Mouse (Mus musculus): ENCODE results near the gene Acat2. TPM values are rescaled to one million over a fixed set of nuclear protein-coding genes. Genes with fewer than 3 reads are reported as not detected.

The Acat2 gene
- 36.6 and 45.0 TPM in 2 replicates for polyA plus RNA-seq (2021; fragmentation: Nextera tagmentation)
- long read RNA-seq, experiment 1, transcript Acat2-201 (9 exons, 2,250 nt), result major isoform, 59 of 96 reads
- long read RNA-seq, experiment 1, transcript Acat2-203 (8 exons, 1,800 nt), result minor isoform, 22 of 96 reads
- long read RNA-seq, experiment 1, partial matches to known transcripts, result 14 of 96 reads
- long read RNA-seq, experiment 1, other reads (novel, unspliced or antisense), result 1 of 96 reads
- long read RNA-seq, experiment 2, transcript Acat2-201 (9 exons, 2,250 nt), result major isoform, 259 of 344 reads
- long read RNA-seq, experiment 2, transcript Acat2-203 (8 exons, 1,800 nt), result minor isoform, 73 of 344 reads
- long read RNA-seq, experiment 2, partial matches to known transcripts, result 4 of 344 reads
- long read RNA-seq, experiment 2, other reads (novel, unspliced or antisense), result 5 of 344 reads

DNA sequence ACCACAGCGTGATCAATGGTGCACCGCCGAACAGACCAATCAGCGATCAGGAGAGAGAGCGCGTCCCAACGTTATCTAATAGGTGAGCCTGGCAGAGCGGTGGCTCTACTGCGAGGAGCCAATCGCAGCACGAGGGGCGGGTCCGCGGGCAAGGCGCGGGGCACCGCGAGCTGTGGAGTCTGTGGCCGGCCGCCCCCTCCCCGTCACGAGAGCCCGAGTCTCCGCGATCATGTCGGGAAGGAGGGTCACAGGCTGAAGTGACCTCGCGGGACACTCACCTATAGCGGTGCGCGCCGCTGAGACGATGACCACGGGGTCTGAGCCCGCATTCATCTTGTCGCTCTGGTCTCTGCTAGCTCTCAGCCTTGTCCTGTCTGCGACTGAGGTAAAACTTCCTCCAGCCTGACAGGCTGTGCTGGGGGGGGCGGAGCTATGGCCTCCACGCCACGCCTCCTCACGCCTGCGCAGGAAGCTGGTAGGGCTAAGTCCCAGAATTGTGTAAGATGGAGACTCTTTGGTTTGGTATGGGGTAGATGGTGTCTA is at the start of gene Acat2:
Gene Acat2, minus strand, starts transcription at position 417 of the 543 bp plus-strand sequence.

DNA sequence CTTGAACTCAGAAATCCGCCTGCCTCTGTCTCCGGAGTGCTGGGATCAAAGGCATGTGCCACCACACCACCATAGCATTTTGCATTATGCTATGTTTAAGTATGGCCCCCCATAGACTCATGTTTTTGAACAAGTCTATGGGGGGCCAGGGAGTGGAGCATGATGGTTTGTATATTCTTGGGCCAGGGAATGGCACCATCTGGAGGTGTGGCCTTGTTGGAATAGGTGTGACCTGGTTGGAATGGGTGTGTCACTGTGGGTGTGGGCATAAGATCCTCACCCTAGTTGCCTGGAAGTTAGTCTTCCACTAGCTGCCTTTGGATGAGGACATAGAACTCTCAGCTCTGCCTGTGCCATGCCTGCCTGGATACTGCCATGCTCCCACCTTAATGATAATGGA is 46.0 kb upstream of the Acat2 start, which contains the start of gene Sod2:
Gene Sod2, plus strand, starts transcription at position 301 of the 400 bp plus-strand sequence.

DNA sequence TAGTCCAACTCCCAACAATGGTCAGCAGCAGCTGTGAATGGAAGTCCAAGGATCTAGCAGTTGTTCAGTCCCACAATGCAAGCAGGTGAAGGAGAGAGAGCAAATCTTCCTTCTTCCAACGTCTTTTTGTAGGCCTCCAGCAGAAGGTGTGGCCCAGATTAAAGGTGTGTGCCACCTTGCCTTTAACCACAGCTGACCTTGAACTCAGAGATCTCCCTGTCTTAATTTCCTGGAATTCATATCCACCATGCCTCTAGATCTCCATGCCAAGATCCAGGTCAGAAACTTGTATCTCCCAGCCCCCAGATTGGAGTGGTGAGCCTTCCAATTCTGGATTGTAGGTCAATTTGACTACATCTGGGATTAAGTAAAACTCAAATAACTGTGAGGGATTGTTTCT is 33.5 kb upstream of the Acat2 start, which contains the start of gene Wtap:
Gene Wtap, minus strand, starts transcription at position 101 of the 400 bp plus-strand sequence.

DNA sequence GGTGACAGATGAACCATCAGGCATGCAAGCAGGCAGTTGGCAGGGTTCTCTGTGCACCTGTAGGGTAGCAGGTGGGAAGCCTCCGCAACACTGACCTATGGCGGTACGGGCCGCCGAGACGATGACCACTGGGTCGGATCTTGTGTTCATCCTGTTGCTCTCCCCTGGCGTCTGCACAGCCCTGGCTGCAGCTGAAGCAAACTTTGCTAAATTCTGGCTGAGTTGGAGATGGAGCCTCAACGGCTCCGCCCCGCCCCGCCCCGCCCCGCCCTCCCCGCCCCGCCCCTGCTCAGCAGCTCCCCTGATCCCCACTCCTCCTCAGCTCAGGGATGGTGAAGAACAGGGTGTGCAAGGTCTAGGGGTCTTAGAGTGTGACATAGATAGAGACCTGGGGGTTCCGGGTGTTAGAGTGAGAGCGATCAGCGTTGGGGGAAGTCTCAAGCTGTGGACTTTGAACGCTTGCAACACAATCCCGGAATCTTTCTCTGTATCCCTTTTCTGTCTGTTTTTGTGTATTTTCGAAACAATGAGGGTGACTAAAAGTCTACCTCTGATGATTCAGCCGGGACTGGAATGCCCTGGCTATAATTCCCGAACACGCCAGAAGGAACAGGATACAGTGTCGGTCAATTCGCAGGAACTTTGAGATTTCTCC is 20.3 kb downstream of the Acat2 start, which contains the start of gene Acat3:
Gene Acat3, minus strand, starts transcription at position 450 of the 655 bp plus-strand sequence.

DNA sequence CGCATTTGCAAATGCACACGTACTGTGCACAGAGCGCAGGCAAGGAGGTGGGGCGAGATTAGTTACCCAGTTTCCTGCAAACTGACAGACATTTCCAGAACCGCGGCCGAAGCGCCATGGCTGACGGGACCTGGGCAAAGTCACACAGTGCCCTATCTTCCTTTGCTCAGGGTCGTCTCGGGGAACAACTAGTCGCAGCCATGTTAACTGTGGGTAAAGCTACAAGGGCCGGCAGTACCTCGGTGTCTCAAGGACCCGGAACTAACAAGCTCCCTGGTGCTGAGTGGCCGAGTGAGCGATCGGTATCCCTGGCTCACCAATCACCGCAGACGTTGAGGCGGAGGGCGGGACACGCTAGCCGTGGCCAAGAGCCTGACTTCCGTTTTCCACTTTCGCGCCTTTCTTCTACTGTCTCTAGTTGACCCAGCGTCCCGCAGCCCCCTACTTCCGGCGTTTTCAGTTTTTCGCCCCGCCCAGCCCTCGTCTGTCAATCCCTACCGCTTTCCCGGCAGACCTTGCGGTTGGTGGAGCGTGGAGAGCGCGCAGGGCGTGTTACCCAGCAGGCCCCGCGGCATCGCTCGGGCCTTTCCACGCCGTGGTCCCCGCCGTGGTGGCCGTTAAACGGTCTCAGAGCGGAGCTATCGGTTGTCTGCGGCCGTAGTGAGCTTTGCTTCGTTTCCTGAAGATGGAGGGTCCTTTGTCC is 44.5 kb downstream of the Acat2 start, which contains the start of gene Mrpl18:
Gene Mrpl18, minus strand, starts transcription at position 465 of the 703 bp plus-strand sequence.

DNA sequence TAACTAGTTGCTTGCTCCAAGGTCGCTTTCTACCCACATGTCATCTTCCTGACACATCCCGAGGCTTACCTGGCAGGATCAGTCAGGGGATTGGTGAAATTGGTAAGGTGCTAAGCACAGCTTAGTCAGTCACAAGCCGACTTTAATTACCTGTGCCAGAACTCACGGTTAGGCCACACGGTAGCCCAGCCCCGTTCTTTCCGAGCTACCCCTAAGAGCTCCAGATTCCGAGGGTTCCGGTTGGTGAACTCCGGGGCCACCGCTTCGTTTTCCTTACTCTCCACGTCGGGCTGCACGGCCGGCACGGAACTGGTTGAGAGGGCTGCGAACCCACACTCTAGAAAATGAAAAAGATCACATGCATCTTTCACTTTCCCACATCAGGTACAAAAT is 45.1 kb downstream of the Acat2 start, which contains the start of gene Tcp1:
Gene Tcp1, plus strand, starts transcription at position 214 of the 393 bp plus-strand sequence.

DNA sequence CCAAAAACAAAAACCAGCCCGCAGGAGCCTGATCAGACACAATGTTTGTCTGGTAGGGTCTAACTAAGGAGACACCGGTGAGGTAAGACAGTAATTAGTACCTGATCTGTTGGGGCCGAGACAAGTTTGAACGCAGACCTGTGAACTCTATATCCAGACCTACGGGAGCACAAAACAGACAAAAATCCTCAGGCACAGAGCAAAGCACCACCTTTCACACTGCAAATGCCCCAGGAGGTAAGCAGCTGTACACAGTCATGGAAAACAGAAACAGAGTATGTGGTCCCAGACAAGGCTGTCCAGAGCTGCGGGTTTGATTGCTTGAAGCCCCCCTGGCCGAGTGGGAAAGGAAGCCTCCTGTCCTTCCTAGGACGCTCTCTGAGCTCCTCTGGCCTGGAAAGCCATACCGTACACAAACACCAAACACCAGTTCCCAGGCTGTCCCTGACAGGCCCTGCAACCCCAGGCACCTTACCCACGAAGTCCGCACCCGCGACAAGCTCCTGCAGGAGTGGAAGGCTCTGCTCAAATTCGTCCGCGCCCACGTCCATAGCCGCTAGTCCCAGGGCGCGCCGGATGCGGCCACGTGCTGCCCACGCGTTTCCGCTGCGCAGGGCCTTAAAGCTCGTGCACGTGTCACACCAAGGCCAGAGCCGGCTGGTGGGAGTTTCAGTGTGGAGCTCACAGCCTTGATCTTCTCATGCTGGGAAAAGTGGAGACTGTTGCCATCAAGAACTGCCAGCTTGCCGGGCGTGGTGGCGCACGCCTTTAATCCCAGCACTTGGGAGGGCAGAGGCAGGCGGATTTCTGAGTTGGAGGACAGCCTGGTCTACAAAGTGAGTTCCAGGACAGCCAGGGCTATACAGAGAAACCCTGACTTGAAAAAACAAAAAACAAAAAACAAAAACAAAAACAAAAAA is 50.9 kb downstream of the Acat2 start, which contains the start of gene Pnldc1:
Gene Pnldc1, minus strand, starts transcription at position 870 of the 920 bp plus-strand sequence.

Other genes with a start within 250 kb of the Acat2 start
- gene Igf2r, start 191.1 kb downstream of the Acat2 start, polyA plus RNA-seq (2021; fragmentation: Nextera tagmentation), result 2.6 and 3.0 TPM in 2 replicates
- gene Mas1, start 92.6 kb downstream of the Acat2 start, polyA plus RNA-seq (2021; fragmentation: Nextera tagmentation), result 28.0 and 35.5 TPM in 2 replicates
- gene Mrgprh, start 84.7 kb downstream of the Acat2 start, polyA plus RNA-seq (2021; fragmentation: Nextera tagmentation), result not detected in 2 replicates
- gene Pnldc1, start 50.5 kb downstream of the Acat2 start, polyA plus RNA-seq (2021; fragmentation: Nextera tagmentation), result 0.31 and 0.90 TPM in 2 replicates
- 191 and 205 TPM in 2 replicates for gene Tcp1, start 45.0 kb downstream of the Acat2 start, polyA plus RNA-seq (2021; fragmentation: Nextera tagmentation)
- gene Mrpl18, start 44.4 kb downstream of the Acat2 start, polyA plus RNA-seq (2021; fragmentation: Nextera tagmentation), result 140 and 143 TPM in 2 replicates
- 3.1 and 4.7 TPM in 2 replicates for gene Acat3, start 20.1 kb downstream of the Acat2 start, polyA plus RNA-seq (2021; fragmentation: Nextera tagmentation)
- gene Wtap, start 33.4 kb upstream of the Acat2 start, polyA plus RNA-seq (2021; fragmentation: Nextera tagmentation), result 52.3 and 72.0 TPM in 2 replicates
- gene Sod2, start 46.1 kb upstream of the Acat2 start, polyA plus RNA-seq (2021; fragmentation: Nextera tagmentation), result 249 and 282 TPM in 2 replicates
- not detected in 2 replicates for gene Gpr31b, start 91.5 kb upstream of the Acat2 start, polyA plus RNA-seq (2021; fragmentation: Nextera tagmentation)
- gene Tcp10b, start 100.4 kb upstream of the Acat2 start, polyA plus RNA-seq (2021; fragmentation: Nextera tagmentation), result 0.14 and 0.31 TPM in 2 replicates
- gene Unc93a, start 171.1 kb upstream of the Acat2 start, polyA plus RNA-seq (2021; fragmentation: Nextera tagmentation), result 0.06 TPM in 1 of 2 replicates, not detected in the other

Measured in layer of hippocampus, adult 6 months (tissue).